Mouse (Mus musculus) C2C12 (cell line): ENCODE measurements at regions not wholly inside any gene's neighbourhood (a gene's known extent, or its start where the extent isn't known, plus 50 kb on each side); places are given as distances from the start of the nearest gene placed in this dataset.

Source experiments
- H3K27me3 ChIP-seq: one replicate; pipeline ENCODE4 v1.6.1; 2011; ENCODE audit not compliant: control insufficient read depth, insufficient read depth, insufficient read length
- H3K36me3 ChIP-seq: one replicate; pipeline ENCODE4 v1.6.1; 2011; ENCODE audit not compliant: control insufficient read depth, insufficient read depth
- H3K4me3 ChIP-seq: one replicate; pipeline ENCODE4 v1.5.1; 2011; ENCODE audit warnings: mild to moderate bottlenecking, control low read depth; ENCODE audit not compliant: poor library complexity, insufficient read depth, severe bottlenecking
- H3K79me2 ChIP-seq: one replicate; pipeline ENCODE4 v1.6.1; 2011; ENCODE audit not compliant: control insufficient read depth, insufficient read depth
- H3K79me3 ChIP-seq: one replicate; pipeline ENCODE4 v1.6.1; 2011; ENCODE audit warnings: low read depth, control low read depth
- H3ac ChIP-seq: one replicate; pipeline ENCODE3; 2011; ENCODE audit warnings: low read depth; ENCODE audit not compliant: control insufficient read depth, insufficient read length
- CEBPB ChIP-seq: IDR thresholded peaks from one replicate; pipeline ENCODE4 v1.6.1; 2011; ENCODE audit warnings: low read depth, mild to moderate bottlenecking, control low read depth, moderate library complexity
- CTCF ChIP-seq: IDR thresholded peaks from one replicate; pipeline ENCODE4 v1.5.1; 2011; ENCODE audit not compliant: control insufficient read depth, insufficient read depth, insufficient read length
- FOSL1 ChIP-seq: IDR thresholded peaks from one replicate; pipeline ENCODE4 v1.8.0; 2011; ENCODE audit warnings: mild to moderate bottlenecking, low read length; ENCODE audit not compliant: poor library complexity, insufficient read depth, severe bottlenecking
- MAX ChIP-seq: IDR thresholded peaks from one replicate; pipeline ENCODE4 v1.6.1; 2011; ENCODE audit warnings: mild to moderate bottlenecking, control low read depth
- MYOD1 ChIP-seq: IDR thresholded peaks from one replicate; pipeline ENCODE4 v1.6.1; 2011; ENCODE audit warnings: low read depth; ENCODE audit not compliant: control insufficient read depth, insufficient read length
- MYOG ChIP-seq: IDR thresholded peaks from one replicate; pipeline ENCODE4 v1.6.1; 2011; ENCODE audit not compliant: control insufficient read depth, insufficient read length; ENCODE audit errors: extremely low read depth
- USF1 ChIP-seq: IDR thresholded peaks from one replicate; pipeline ENCODE4 v1.6.1; 2011; ENCODE audit warnings: low read depth, mild to moderate bottlenecking, control low read depth, moderate library complexity

GRCm38 (mm10) chr1:166866256-166866655 is 135.0 kb upstream of the Fam78b start:
- Histone ChIP-seq H3K4me3 (no peak overlapping the region), H3K36me3 (no peaks in the 10 kb centered on the region), H3K79me2 (no peaks in the 10 kb centered on the region), H3K27me3 (no peaks in the 10 kb centered on the region), H3K79me3 (no peaks in the 10 kb centered on the region), H3ac (no peak overlapping the region)
- TF ChIP-seq MAX (no peak), MYOG (no peak), FOSL1 (no peak), USF1 (no peak), CTCF (no peak), CEBPB (no peak), MYOD1 (no peak)

DNA sequence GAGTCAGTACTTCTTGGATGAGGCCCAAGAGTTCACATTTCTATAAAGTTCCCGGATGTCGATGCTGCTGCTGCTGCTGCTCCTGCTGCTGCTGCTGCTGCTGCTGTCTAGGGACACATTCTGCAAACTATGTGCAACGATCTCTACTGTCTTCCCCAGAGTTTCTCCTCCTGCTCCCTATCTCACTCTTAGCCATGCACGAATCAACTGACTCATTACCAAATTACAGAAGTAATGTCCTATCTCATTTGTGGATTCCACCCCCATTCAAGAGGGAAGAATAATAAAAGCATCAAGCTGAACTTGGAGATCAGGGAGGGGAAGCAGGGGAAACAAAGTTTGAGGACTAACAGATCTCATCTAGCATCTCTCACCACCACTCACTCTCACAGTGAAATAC is 130.0 kb upstream of the Fam78b start:
- H3K4me3 ChIP-seq, result no peak overlapping the region
- no peaks in the 10 kb centered on the region for H3K36me3 ChIP-seq
- no peaks in the 10 kb centered on the region for H3K79me2 ChIP-seq
- TF ChIP-seq MAX (no peak), CTCF (no peak), USF1 (no peak), CEBPB (no peak), MYOG (no peak), MYOD1 (no peak), FOSL1 (no peak)
- H3K79me3 ChIP-seq, result no peaks in the 10 kb centered on the region
- H3K27me3 ChIP-seq, result no peaks in the 10 kb centered on the region
- no peak overlapping the region for H3ac ChIP-seq

DNA sequence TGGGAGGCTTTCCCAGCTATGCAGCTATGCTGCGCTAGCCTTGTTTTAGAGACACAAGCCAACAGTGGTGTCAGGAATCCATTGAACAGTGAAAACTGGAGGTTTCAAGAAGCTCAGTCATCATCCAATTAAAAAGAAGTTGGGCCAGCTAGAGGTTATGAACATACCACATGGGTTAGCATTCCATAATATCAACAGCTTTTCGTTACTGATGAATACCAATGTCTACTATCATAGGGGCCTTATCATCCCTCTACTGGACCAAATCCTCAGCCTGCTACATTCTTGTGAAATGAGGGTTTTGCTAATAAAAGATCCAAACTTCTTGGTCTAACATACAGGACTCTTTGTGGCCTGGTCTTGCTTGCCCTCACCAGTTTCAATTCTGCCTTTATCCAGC is 124.8 kb upstream of the Fam78b start:
- Histone ChIP-seq H3K79me2 (no peaks in the 10 kb centered on the region), H3K4me3 (no peak overlapping the region)
- TF ChIP-seq FOSL1 (no peak), MAX (no peak), CTCF (no peak), MYOD1 (no peak), USF1 (no peak), MYOG (no peak), CEBPB (no peak)

DNA sequence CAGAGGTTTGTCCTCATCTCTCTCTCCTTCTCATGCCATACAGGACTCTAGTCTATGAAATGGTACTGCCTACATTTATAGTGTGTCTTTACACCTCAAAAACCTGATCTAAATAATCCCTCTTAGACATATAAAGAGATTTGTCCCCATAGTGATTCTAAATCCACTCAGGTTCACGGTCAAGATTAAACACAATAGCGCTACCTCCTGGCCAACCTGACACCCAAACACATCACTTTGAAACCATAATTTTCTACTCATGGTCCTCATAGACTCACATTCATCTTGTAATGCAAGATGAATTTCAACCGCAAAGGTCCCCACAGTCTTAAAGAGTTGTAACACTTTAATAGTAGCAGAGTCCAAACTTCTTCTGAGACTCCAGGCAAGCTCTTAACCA is 118.0 kb upstream of the Fam78b start:
- TF ChIP-seq MYOG, result no peak
- TF ChIP-seq CTCF, result no peak
- TF ChIP-seq MYOD1, result no peak
- TF ChIP-seq FOSL1, result no peak
- no peak for TF ChIP-seq CEBPB
- TF ChIP-seq MAX, result no peak
- no peak for TF ChIP-seq USF1
- H3K4me3 ChIP-seq, result no peak overlapping the region
- H3K36me3 ChIP-seq, result no peaks in the 10 kb centered on the region
- no peaks in the 10 kb centered on the region for H3K79me3 ChIP-seq
- H3K27me3 ChIP-seq, result no peaks in the 10 kb centered on the region
- no peak overlapping the region for H3ac ChIP-seq
- no peaks in the 10 kb centered on the region for H3K79me2 ChIP-seq

More for the DNA sequence above, 124.8 kb upstream of the Fam78b start:
- H3K36me3 ChIP-seq, result no peaks in the 10 kb centered on the region
- H3ac ChIP-seq, result no peak overlapping the region
- H3K27me3 ChIP-seq, result no peaks in the 10 kb centered on the region
- no peaks in the 10 kb centered on the region for H3K79me3 ChIP-seq

GRCm38 (mm10) chr1:166895945-166896344 is 105.3 kb upstream of the Fam78b start:
- no peak overlapping the region for H3ac ChIP-seq
- H3K4me3 ChIP-seq, result no peak overlapping the region
- no peaks in the 10 kb centered on the region for H3K79me3 ChIP-seq
- TF ChIP-seq MAX (no peak), USF1 (no peak), CEBPB (no peak), CTCF (no peak), MYOG (no peak), FOSL1 (no peak), MYOD1 (no peak)
- no peaks in the 10 kb centered on the region for H3K79me2 ChIP-seq
- no peaks in the 10 kb centered on the region for H3K27me3 ChIP-seq
- no peaks in the 10 kb centered on the region for H3K36me3 ChIP-seq

DNA sequence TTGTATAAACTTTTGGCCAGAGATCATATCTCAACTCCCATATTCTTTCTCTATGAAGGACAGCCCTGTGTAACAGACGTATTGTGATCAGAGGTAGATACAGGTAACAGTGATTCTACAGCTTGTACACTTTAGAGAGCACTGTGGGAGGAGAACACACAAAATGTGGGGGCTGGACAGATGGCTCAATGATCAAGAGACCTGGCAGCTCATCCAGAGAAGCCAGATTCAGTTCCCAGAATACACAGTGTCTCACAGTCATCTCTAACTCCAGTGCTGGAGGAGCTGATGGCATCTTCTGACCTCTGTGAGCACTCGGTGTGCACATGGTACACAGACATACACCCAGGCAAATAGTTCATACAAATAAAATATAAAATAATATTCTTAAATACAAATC is 102.5 kb upstream of the Fam78b start:
- no peak overlapping the region for H3ac ChIP-seq
- no peaks in the 10 kb centered on the region for H3K27me3 ChIP-seq
- no peak for TF ChIP-seq MYOG
- TF ChIP-seq CTCF, result no peak
- no peak for TF ChIP-seq FOSL1
- TF ChIP-seq MYOD1, result no peak
- no peak for TF ChIP-seq CEBPB
- no peak for TF ChIP-seq MAX
- no peak for TF ChIP-seq USF1
- H3K4me3 ChIP-seq, result no peak overlapping the region
- H3K36me3 ChIP-seq, result no peaks in the 10 kb centered on the region
- H3K79me2 ChIP-seq, result no peaks in the 10 kb centered on the region
- H3K79me3 ChIP-seq, result no peaks in the 10 kb centered on the region
